Mouse (Mus musculus) stomach, postnatal 0 days (tissue): Measurements from ENCODE around the gene Asphd1.

Experiments used
- CTCF ChIP-seq: IDR thresholded peaks from 2 replicates; pipeline ENCODE4 v1.5.1; 2016; ENCODE audit warnings: antibody characterized with exemption, low read depth, mild to moderate bottlenecking, moderate library complexity
- EP300 ChIP-seq: optimal IDR thresholded peaks from 2 replicates; pipeline ENCODE3; 2016; ENCODE audit warnings: antibody characterized with exemption

DNA sequence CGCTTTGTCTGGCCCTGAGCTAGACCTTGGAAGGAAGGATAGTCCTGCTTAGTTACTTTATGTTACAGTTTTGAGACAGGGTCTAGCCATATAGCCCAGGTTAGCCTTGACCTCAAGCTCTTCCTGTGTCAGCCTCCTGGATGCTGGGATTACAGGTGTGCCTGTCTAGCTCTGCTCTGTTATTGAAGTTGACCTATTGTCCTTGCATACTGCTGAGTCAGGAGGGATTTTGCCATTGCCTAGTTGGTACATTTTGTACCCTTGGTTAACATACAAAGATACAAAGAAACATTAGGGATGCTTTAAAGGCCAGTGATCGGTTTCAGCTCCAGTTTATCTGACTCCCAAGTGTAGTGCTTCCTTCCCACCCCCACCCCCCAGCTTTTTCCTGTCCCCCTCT is 16.7 kb downstream of the Asphd1 start:
- TF ChIP-seq CTCF (no peak), EP300 (no peak)
